12 mouse cellular contexts compared by ENCODE assay signal in genomic region chr13:97295853-97296219, GRCm38 (mm10). TPM values are rescaled to one million over a fixed set of nuclear protein-coding genes. Genes with fewer than 3 reads are reported as not detected.
DNase-seq lines count a peak whose midpoint lies in the region; ATAC-seq and TF ChIP-seq lines count a peak whose summit lies in the region.
"Had no signal": no experiment of that assay in that cellular context is flagged by ENCODE, and none has a peak within 500 bp of the region (broad histone marks: within the 10 kb centered on the region; RNA-seq: fewer than 3 reads in every experiment).

No protein-coding gene starts in this region.

- no peak overlapping the region for H3K4me3 ChIP-seq in hindbrain, embryonic 10.5 days
- no peak overlapping the region for H3K4me3 ChIP-seq in hindbrain, postnatal 0 days (ENCODE audit: low read length)
- no peak overlapping the region for H3K4me3 ChIP-seq in testis, adult 2 months (ENCODE audit: control insufficient read depth, low read depth, low read length)
- H3K4me3 ChIP-seq: liver, embryonic 13.5 days had no signal

- no peak for TF ChIP-seq POLR2A in testis, adult 2 months (IDR thresholded peaks at IDR 0.05; ENCODE audit: control insufficient read depth, low read depth, low read length)

- no peak overlapping the region for H3K9ac ChIP-seq in hindbrain, postnatal 0 days (replicated peaks; ENCODE audit: low read length)
- H3K9ac ChIP-seq: liver, embryonic 13.5 days had no signal

- no peaks in the 10 kb centered on the region for H3K9me3 ChIP-seq in hindbrain, embryonic 10.5 days
- no peaks in the 10 kb centered on the region for H3K9me3 ChIP-seq in hindbrain, postnatal 0 days (ENCODE audit: low read length)
- H3K9me3 ChIP-seq: liver, embryonic 13.5 days had no signal

- no peak for DNase-seq in hindbrain, embryonic 10.5 days (ENCODE audit: low spot score)
- no peak for DNase-seq in hindbrain, postnatal 0 days (ENCODE audit: low spot score)
- no peak for DNase-seq in testis, postnatal 10 days (ENCODE audit: low spot score)
- no peak for DNase-seq in right cerebral cortex, postnatal 25 days
- no peak for DNase-seq in cerebellum, postnatal 36 days
- DNase-seq: gastrocnemius, postnatal 10 days; liver, embryonic 13.5 days; right cerebral cortex, adult 18-20 months had no signal

- peaks cover 50% of the 10 kb centered on the region for H3K4me1 ChIP-seq in hindbrain, embryonic 10.5 days (replicated peaks)
- 0 out of 2 replicates have a peak, but pooled peaks cover 8% of the 10 kb centered on the region for H3K4me1 ChIP-seq in hindbrain, postnatal 0 days (ENCODE audit: insufficient read depth, low read length)
- peaks cover 4% of the 10 kb centered on the region for H3K4me1 ChIP-seq in testis, adult 2 months (ENCODE audit: control insufficient read depth, insufficient read depth, low read length)

- TF ChIP-seq CTCF in hindbrain, postnatal 0 days (IDR thresholded peaks at IDR 0.05; ENCODE audit: low read depth): no peak
- TF ChIP-seq CTCF in testis, adult 2 months (IDR thresholded peaks at IDR 0.05; ENCODE audit: control insufficient read depth, insufficient read depth, insufficient replicate concordance, low read depth, low read length): no peak

- peaks cover 9% of the 10 kb centered on the region; the same call in 1 of the 2 replicates for H3K27me3 ChIP-seq in hindbrain, embryonic 10.5 days (ENCODE audit: insufficient read depth, poor library complexity, severe bottlenecking)
- no peaks in the 10 kb centered on the region for H3K27me3 ChIP-seq in hindbrain, postnatal 0 days (ENCODE audit: insufficient read depth, low read length)
- H3K27me3 ChIP-seq in testis, adult 2 months (ENCODE audit: control insufficient read depth, insufficient read depth, low read length): no peaks in the 10 kb centered on the region
- H3K27me3 ChIP-seq: liver, embryonic 13.5 days had no signal

- WGBS in hindbrain, embryonic 10.5 days: 85% methylated on average over 11 of the region's 11 CpGs
- WGBS in hindbrain, postnatal 0 days: 80% methylated on average over 11 of the region's 11 CpGs

- H3K36me3 ChIP-seq in hindbrain, embryonic 10.5 days: no peaks in the 10 kb centered on the region
- H3K36me3 ChIP-seq in hindbrain, postnatal 0 days (ENCODE audit: insufficient read depth, low read length): no peaks in the 10 kb centered on the region
- H3K36me3 ChIP-seq in testis, adult 2 months (ENCODE audit: control insufficient read depth, insufficient read depth, low read length): no peaks in the 10 kb centered on the region
- H3K36me3 ChIP-seq: liver, embryonic 13.5 days had no signal

- H3K27ac ChIP-seq in hindbrain, embryonic 10.5 days: peak overlapping the region; percentile 81
- no peak overlapping the region for H3K27ac ChIP-seq in hindbrain, postnatal 0 days
- H3K27ac ChIP-seq in testis, adult 2 months (ENCODE audit: control insufficient read depth, insufficient read depth, low read depth, low read length): peak overlapping the region; percentile 27
- H3K27ac ChIP-seq: liver, embryonic 13.5 days had no signal

- no peak for ATAC-seq in hindbrain, postnatal 0 days
- peak; percentile 23 to 58; a peak in 3 of 4 replicates for ATAC-seq in hematopoietic stem cell, adult 5-6 weeks (replicated peaks in 1 of 2; ENCODE audit: insufficient read depth in 1 of 2, low FRiP score in 2 of 2, low TSS enrichment in 1 of 2, low read depth in 1 of 2, poor library complexity in 2 of 2, severe bottlenecking in 2 of 2)

- no peak overlapping the region for H3K4me2 ChIP-seq in hindbrain, postnatal 0 days (ENCODE audit: low read depth, low read length)
- H3K4me2 ChIP-seq: liver, embryonic 13.5 days; midbrain, embryonic 11.5 days had no signal

RNA-seq across cellular contexts. Expression of gene Enc1, which starts 54.9 kb away (rescaled TPM):
- 11.2 and 18.6 TPM in 2 replicates for polyA plus RNA-seq in hindbrain, embryonic 10.5 days (2016; fragmentation: Nextera tagmentation; extraction: Ambion mirVana)
- total RNA-seq in hindbrain, postnatal 0 days (2014; rRNA removed): 179 and 206 TPM in 2 replicates
- 29.3 and 33.3 TPM in 2 replicates for polyA plus RNA-seq in hindbrain, postnatal 0 days (2015; fragmentation: Nextera tagmentation; extraction: Ambion mirVana)
- 6.0 and 8.5 TPM in 2 replicates for polyA plus RNA-seq in testis, adult 2 months (2012; rRNA removed)
- total RNA-seq in hematopoietic stem cell, adult 5-6 weeks (2017): 4.5 and 5.5 TPM in 2 replicates
- total RNA-seq: MEL had no signal
